Mouse (Mus musculus) ES-E14 (cell line): ENCODE data around the gene Nxn.

Experiments
- CHD2 ChIP-seq: IDR thresholded peaks from 2 replicates; pipeline ENCODE4 v1.6.1; 2014; ENCODE audit warnings: mild to moderate bottlenecking, low read depth, low read length, inconsistent platforms
- MAFK ChIP-seq: IDR thresholded peaks from 2 replicates; pipeline ENCODE4 v1.6.1; 2014; ENCODE audit warnings: mild to moderate bottlenecking, low read depth, low read length, inconsistent platforms; ENCODE audit not compliant: insufficient read depth
- ZC3H11A ChIP-seq: IDR thresholded peaks from 2 replicates; pipeline ENCODE4 v1.6.1; 2012; ENCODE audit warnings: low read depth, mild to moderate bottlenecking, inconsistent platforms, low read length, borderline replicate concordance

- TF ChIP-seq ZC3H11A (no peak), CHD2 (no peak), MAFK (no peak)
These were observed 16.1 kb upstream of the Nxn start for GRCm38 (mm10) chr11:76415001-76415400.
